Mouse (Mus musculus): ENCODE data around the gene Serping1.

GRCm38 (mm10) chr2:84760777-84761176 is 14.5 kb downstream of the Serping1 start:
- no peak for TF ChIP-seq POLR2A (IDR thresholded peaks at IDR 0.05; ENCODE audit: low read depth, low read length)
- no peak for TF ChIP-seq ZNF384 (IDR thresholded peaks at IDR 0.05; ENCODE audit: low read depth, low read length)
- no peak for TF ChIP-seq MAX (IDR thresholded peaks at IDR 0.05; ENCODE audit: low read length)

All from CH12.LX (cell line).